Mouse (Mus musculus): ENCODE data around the gene Fancm. TPM values are rescaled to one million over a fixed set of nuclear protein-coding genes. Genes with fewer than 3 reads are reported as not detected.

Gene Fancm
- 0.21 and 0.27 TPM in 2 replicates for polyA plus RNA-seq (2012; rRNA removed)

DNA sequence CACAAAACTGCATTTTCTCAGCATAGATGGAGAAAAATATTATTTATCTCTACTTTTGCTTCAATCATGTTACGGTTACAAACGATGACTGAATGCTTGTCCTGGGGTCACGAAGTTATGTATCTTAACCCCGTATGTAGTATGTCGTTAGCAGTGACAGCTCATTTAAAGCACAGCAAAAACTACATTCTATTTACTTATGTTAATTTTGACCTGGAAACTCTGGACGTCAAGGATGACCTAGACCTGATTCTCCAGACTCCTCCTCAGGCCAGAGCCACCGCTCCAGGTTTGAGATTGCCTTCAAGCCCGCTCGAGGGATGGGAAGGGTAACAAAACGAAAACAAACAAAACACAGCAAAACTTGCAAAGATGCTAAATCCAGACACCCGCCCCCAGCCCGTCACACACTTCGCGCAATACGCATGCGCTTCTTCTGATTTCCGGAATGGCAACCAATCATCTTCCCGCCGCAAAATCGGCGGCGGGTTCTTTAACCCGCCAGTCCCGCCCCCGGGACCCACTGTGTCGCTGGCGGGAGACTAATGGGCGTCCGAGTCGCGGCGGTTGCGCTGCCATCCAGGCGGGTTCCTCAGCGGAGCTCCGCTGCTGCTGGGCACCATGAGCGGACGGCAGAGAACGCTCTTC lies at the start of gene Fancm:
Gene Fancm (plus strand): TSS at position 519 of the 648 bp plus-strand sequence.

DNA sequence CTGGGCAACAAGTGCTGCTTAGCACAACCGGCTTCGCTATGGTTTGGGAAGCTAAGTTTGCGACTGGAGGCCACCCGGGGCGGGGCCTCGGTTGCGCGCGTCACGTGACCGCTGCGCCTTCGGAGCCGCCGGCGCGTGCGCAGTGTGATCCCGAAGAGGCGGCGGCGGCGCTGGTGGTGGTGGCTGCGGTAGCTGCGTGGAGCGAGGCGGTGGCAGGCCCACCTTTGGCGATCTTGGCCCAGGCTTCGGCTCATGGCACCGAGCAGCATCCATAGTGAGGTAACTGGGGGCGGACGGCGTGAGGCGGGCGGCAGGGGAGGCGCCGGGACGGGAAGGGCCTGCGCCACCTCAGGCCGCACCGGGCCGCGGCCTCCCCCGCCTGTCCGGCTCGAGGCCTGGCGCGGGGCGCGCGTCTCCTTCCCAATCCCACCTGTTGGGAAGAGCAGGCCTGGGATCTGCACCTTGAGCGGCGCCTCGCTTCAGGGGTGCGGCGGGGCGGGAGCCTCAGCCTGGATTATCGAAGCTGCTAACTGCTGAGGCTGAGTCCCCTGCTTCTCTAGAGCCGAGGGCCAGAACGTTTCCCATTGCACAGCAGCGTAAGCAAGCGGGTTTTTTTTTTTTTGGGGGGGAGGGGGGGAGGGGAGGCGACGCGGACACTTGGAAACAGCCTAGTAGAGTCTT lies 39.1 kb upstream of the Fancm start, which contains the start of gene Prpf39:
Gene Prpf39 (plus strand): TSS at position 144 of the 681 bp plus-strand sequence.

GRCm38 (mm10) chr12:65073611-65074178 lies 1.7 kb upstream of the Fancm start, which contains the start of gene Fkbp3:
Gene Fkbp3, minus strand, starts transcription at chr12:65074007.

DNA sequence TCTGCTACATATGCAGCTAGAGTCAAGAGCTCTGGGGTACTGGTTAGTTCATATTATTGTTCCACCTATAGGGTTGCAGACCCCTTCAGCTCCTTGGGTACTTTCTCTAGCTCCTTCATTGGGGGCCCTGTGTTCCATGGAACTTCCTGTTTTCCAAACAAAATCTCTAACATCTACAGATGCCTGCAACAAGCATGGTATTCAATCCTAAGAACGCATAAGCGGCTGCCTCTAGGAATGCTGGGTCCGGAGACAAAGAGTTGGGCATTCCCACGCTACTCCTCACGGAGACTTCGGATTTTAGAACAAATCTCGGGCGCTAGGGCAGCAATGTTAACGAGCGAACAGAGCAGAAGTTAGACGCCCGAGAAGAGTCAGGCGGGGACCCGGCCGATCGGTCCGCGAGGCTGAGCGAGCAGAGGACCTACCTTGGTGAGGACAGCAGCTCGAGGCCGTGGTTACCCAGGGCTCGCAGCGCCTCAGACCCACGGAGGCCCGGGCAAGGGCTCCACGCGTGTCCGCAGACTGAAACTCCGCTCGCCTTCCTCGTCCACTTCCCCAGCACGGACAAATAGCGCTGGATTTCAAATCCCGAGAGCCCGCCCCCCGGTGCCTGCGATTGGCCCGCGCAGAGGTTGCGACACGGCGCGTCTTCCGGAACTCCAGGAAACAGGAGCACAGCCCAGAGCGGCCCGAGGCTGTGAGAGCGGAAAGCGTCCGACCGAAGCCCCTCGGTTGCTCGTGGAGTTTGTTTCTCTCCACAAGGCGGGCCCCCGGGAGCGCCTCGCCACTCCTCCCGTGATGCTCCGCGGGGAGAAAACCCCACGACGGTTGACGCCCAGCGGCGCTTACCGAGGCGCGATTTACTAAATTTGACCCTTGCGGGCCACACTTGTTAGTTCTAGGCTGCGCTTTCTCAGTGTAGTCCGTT lies 96.9 kb downstream of the Fancm start, which contains the start of gene Mis18bp1:
Gene Mis18bp1 (minus strand): TSS at position 584 of the 931 bp plus-strand sequence.

Other genes with a start within 250 kb of the Fancm start
- gene Gm527, start 157.7 kb upstream of the Fancm start, polyA plus RNA-seq (2012; rRNA removed) = 0.08 TPM in 1 of 2 replicates, not detected in the other
- 0.12 and 0.70 TPM in 2 replicates for gene Klhl28, start 110.1 kb upstream of the Fancm start, polyA plus RNA-seq (2012; rRNA removed)
- gene Togaram1, start 109.8 kb upstream of the Fancm start, polyA plus RNA-seq (2012; rRNA removed) = 0.53 and 0.89 TPM in 2 replicates
- gene Prpf39, start 39.3 kb upstream of the Fancm start, polyA plus RNA-seq (2012; rRNA removed) = 0.34 and 1.0 TPM in 2 replicates
- gene Fkbp3, start 1.6 kb upstream of the Fancm start, polyA plus RNA-seq (2012; rRNA removed) = 1.9 and 2.7 TPM in 2 replicates
- gene Mis18bp1, start 97.0 kb downstream of the Fancm start, polyA plus RNA-seq (2012; rRNA removed) = 0.02 TPM in 1 of 2 replicates, not detected in the other
- gene Wdr20rt, start 149.9 kb downstream of the Fancm start, polyA plus RNA-seq (2012; rRNA removed) = not detected in 2 replicates

Data from stomach, adult 2 months (tissue).